Mouse (Mus musculus) embryo, embryonic 10.5 days (tissue): ENCODE results near the gene Amacr.
"Not testable (repeated sequence)": the region's sequence is repeated elsewhere in the genome, so short reads cannot be mapped to it uniquely, and the experiment has no call there.

Experiments
- DNase-seq: peaks from one replicate; pipeline ENCODE4 v3.0.0-alpha.2; 2015; ENCODE audit warnings: low spot score

The Amacr gene

DNA sequence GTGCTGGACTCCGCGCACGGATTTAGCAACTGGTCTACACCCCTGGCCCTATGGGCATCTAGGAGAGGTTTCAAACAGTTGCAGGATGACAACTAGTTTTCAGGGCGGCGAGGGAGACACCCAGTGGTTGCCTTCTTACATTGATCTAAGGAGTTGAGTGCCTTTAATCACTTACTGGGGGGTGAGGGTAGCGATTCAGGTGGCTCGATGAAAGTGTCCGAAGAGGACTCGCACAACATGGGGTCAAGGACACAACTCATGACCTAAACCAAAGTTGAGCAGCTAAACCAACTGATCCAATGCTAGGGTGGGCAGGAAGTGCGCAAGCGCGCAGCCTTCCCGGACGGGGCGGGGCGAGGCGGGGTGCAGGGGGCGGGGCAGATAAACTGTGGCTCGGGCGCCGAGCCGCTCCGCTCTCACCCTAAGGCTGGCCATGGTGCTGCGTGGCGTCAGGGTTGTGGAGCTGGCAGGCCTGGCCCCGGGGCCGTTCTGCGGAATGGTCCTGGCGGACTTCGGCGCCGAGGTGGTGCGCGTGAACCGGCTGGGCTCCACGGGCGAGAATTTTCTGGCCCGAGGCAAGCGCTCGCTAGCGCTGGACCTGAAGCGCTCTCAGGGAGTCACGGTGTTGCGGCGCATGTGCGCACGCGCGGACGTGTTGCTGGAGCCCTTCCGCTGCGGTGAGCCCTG is at the start of gene Amacr:
Gene Amacr (plus strand): TSS at position 380 of the 687 bp plus-strand sequence.
- peak; percentile 92 for DNase-seq

DNA sequence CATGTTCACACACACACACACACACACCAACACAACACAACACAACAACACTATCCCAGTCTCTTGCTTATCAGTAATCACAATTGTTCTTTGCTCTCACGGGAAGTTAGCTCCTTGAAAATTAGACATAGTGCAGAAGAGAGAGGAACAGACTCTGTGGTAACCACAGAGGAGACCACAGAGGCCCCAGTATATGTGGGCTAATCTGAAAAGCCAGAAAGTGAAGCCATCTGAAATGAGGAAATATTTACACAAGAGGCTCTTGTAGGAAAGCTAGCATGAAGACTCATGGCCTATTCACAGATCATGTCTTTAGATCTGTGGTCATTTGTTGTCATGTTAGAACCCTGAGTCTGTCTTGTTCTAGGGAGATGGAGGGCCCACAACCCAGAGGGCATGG is 47.6 kb upstream of the Amacr start:
- DNase-seq: no peak

DNA sequence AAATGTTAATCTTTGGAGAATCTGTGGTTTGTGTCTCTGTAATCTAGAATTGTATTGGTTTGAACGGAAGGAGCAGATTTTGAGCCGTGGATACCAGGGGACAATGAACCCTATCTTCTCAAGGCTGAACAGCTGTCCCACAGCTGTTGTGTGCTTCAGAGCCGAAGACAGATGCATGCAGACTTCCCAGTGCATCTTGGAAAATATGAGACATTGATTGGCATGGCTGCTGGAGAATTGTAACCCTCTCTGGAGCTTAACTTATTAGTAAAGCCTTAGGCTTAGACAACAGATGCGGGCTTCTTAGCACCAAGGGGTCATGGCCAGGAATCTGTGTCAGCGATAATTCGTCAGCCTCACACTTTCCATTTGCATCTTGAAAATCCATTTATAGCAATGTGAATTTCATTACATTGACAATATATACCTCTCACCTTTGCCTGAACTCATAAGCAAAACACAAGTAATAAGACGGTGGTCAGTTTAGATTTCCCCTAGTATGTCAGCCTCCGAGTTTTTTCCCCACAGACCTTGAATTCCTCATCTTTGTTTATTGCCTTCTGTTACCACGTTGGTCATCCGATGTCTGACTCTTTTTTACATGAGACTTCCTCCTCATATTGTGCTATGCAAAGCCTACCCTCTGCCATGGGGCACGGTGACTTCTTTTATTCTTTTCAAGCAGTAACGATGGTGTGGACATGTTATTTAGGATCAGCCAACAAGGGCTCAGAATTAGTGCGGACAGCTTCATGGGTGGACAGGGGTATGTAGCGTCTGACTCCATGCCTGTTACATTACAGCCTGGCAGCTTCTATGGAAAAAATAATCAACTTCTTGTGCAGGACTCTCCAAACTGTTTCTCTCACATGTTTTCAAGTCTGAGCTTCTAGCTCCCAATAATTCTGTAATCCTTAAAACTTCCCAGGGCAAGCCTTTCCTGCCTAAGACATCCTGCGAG is 41.1 kb upstream of the Amacr start:
- no peak for DNase-seq

DNA sequence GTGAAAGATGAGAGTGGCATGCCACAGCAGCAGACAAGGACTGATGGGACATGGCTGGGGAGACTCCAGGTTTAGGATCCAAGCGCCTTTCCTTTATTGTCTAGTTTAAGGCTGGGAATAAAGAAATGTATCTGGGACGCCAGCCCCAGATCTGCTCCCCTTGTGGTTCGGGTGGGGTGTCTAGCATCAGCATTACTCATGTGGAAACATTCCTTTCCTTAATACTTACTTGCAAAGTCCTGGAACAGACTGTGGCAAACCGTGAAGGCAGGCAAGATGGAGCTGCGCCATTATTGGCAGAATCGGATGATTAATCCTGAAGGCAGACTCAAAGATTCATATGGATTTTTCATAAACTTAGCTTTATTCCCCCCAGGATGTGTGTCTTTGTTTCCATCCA is 39.7 kb upstream of the Amacr start:
- no peak for DNase-seq

DNA sequence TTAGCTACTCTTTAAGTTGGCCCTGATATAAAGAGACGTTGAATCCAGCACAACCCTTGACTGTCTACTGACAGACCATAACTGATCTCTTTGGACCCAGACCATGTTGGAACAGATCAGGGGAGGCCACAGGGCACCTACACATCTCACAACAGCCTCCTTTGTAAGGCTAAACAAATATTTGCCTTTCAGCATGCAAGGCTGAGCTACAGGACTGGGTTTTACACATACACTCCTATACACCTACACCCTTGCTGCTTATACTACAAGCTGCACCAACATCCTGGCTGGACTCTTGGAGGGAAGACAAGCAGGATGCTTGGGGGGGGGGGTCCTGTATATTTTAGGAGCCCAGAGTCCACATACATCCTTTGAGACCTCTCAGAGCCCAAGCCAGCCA is 33.7 kb upstream of the Amacr start:
- DNase-seq: no peak

DNA sequence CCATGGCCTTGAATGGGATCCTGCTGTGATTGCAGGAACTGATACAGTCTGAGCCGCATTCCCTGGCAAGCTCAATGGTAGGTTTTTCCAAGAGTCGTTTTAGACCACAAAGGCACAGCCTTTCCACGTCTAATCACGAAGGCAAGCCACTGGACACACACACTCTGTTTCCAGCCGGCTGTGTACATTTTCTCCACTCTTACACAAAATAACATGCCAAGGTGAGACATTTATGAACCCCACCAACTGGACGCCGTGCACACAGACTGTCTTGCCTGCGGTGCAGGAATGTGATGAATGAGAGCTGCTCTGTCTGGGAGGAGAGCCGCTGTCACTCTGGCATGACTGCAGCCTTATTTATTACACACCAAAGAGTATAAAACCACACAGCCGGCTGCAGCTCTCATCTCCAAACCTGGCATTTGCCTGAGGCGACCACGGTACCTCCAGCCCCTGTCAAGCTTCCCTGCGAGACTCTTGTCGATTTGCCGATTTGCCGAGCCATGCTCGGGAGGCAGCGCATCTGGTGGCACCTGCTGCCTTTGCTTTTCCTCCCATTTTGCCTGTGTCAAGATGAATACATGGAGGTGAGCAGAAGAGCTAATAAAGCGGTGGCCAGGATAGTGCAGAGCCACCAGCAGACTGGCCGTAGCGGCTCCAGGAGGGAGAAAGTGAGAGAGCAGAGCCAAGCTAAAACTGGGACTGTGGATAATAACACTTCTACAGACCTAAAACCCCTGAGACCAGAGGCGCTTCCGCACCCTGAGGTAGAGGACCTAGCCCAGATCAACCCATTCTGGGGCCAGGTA is 29.4 kb upstream of the Amacr start, which contains the start of gene C1qtnf3:
Gene C1qtnf3 (plus strand): TSS at position 382 of the 809 bp plus-strand sequence.
- peak; percentile 25 for DNase-seq

DNA sequence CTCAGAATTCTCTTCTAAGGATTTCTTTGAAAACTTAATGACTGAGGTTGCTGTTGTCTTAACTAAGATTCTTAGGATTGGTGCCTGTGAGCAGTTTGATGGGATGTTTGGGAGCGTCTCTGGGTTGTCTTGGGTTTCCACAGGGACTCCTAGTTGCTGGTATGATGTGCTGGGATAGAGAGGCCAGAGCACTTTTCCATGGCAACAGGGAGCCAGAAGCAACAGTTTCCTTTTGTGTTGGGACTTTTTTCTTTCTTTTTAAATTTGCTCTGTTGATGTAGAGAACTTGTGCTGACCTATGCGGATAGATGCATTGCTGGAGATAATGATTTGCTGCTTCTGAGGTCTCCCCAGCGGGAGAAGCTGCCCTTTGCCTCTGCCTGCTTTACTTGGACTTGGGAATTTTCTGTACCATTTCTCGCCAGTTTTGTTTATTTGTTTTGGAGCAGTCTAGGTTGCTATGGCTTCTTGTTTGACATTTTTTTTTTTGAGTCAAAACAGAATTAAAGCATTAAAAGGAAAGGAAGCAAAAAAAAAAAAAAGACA is 28.7 kb upstream of the Amacr start:
- peak; percentile 19 for DNase-seq

DNA sequence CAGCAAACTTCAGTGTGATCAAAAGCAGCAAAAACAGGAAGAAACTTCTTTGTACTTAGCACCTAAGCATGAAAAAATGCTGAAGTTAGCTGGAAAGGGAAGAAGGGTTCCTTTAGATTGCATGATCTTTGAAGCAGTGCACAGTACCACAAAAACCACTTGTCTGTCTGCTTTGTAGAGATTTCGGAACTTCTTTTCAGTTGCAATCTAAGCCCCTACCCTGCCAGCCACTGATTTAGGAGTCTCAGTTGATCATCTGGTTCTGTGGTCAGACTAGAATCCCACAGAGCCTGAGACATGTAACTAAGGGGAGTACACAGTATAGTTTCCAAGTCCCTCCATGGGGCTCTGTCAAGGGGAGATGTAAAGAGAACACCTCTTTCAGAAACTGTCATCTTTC is 28.1 kb upstream of the Amacr start:
- no peak for DNase-seq

DNA sequence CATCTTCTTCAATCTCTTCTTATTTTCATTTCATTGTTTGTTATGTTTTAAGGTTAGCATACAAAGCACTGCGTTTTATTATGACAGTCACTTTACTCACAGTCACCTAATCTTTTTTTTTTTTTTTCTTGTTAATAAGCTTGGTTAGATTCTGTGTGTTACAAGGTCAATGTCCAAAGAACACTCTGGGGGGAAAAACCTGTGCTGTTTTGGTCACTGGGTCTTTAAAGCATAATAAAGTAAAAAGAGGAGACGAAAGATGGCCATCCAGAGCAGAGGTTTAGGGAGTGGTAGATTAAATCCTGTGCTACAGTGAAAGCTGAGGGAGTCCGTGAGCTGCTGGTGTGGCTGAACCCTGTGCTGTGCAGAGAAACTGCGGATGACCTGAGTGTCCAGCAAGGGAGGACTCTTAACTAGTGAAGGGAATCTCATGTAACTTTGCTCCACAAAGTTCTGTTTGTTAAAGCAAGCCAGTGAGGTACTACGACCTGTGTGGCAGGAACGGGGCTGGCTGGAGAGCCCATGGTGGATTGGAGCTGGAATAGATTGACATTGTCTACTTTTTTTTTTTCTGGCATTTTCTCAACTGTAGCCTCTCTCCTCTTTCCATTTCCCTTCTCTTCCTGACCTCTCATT is 27.1 kb upstream of the Amacr start:
- no peak for DNase-seq

DNA sequence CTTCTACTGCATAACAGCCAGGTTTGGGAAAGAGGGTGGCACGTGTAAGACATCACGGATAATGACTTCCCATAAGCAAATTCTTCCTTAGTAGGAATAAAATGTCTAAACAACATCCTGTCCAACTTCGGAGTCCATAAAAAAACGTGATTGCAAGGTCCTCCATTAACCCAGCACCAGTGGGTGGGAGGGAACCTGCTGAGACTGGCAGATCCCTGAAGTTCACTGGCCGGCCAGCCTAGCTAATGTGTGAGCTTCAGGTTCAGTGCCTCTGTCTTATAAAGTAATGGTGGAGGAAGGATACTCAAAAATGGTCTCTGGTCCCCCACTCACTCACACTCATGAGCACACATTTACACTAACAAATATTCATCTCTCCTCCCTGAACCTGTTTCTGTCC is 26.4 kb upstream of the Amacr start:
- no peak for DNase-seq

DNA sequence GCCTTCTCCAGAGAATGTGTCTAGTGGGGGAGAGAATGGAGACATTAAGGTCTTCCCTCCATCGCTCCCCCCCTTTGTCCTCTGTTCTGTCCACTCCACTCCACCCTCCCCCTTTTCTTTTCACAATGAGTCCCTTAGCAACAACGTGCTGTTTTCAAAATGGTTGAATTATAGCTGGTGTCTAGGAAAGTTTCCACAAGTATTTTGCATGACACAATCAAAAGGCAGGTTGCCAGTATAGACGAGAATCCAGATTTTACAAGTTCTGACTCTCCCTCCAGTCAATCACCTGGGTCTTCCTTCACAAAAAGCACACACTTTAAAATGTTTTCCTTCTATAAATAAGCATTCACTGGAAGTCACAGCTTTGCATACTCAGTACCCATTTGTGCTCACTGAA is 24.9 kb upstream of the Amacr start:
- DNase-seq: no peak

DNA sequence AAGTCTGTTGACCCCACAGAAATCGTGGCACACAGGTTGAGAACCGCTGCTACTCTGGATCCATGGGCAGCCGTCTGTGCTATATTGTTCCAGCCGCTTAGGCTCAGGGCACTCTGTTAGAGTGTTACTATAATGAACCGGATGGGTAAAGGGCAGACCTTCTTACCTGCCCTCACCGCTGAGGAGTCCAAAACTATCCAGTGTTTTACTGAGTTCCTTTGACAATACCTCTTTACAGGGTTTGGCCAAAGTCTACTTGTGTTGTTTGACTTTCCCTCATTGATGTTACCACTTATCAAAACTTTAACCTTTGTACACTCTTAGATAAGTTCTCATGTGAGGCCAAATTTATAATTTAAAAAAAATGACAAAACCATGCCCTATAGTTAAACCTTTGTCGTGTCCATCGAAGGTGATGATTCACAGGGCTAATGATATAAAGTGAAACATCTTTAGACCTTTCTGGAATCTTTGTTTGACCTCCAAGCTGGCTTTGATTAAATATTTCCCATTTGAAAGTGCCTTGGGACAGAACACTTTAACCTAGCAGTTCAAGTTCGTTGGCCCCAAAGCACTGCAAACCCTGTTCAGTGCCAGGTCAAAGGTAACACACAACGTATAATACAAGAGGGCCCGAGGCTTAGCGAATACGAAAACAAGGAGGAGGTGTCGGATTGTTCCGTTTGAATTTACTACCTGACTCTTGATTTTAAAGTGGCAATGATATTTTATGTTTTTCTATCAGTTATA is 22.1 kb upstream of the Amacr start:
- no peak for DNase-seq

DNA sequence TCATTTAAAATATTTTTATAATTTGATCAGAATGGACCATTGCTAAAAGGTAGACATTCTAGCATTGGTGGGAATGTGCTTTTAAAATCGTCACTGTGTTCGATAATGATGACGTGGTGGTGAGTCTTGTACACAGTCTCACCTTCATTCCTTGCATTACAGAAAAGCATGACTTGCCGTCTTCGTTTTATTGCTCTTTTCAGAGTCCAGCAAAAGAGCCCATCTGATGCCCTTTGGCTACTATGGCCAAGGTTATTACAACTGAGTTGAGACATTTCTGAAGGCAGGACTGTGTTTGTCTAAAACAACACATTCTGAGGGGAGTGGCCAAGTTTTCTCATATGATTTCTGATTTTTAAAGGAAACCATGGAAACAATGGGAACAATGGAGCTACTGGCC is 21.3 kb upstream of the Amacr start:
- no peak for DNase-seq

DNA sequence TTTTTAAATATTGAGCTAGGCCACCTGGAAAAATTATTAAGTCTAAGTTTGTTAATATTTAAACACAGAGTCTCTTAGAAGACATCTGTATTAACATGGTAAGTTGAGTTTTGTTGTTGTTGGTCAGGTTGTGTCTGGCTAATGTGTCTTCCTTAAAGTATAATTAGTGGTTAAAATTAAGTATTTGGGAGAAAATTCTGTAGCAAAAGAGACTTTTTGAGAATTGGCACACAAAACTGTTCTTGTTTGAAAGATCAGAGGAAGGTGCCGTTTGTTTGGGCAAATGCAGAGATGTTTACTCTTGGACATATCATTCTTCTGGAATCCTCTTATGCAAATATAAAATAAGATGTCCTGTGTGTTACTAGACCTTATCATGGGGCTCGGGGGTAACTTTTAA is 19.0 kb upstream of the Amacr start:
- no peak for DNase-seq

DNA sequence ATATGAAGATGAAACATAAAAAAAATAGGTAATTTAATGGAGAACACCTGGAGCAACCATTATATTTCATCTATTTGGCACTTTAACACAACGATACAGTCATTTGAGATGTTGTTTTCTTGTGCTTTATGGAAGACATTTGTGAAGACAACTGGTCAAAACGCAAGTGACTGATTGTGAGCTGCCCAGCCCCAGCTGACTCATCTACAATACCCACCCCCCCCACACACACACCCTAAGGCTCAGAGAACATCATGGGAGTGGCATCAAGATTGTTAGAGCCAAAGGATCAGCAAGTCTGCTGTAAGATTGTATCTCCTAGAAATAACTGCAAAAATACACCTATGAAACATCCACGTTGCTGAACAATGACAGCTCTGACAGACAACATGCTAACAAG is 12.1 kb upstream of the Amacr start:
- no peak for DNase-seq

DNA sequence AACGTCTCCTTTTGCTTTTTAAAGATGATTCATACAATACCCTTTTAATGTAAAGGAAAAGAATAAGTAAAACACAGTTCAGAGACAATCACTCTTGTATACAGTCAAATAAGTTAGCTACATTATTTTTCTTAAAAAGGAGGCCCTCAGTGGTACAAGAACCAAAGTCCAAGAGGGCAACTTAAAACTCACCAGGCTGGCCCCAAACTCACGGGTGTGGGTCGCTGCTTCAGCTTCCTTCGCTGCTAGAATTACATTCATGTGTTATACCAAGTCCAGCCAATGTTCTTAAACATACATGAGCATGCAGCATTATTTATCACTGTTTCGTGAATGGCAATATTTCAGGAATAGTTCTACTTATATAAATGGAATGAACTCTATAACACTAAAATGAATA is 10.8 kb upstream of the Amacr start:
- DNase-seq: no peak

DNA sequence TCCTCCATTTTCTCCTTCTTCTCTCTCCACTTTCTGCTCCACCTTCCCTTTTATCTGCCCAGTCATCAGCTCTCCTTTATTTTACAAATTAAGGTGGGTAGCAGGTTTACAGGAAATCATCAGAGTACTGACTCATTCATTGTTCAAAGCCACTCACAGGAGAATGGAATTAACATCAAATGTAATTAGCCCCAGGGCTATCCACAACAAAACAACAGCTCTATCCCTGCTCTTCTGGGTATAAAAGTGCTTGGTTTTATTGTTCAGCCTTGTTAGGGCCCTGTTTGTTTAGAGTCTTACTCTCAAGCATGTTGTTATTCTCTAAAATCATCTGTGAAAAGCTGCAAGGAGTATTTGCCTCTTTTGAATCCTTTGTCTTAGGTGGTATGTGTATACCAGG is 4.4 kb upstream of the Amacr start:
- no peak for DNase-seq

DNA sequence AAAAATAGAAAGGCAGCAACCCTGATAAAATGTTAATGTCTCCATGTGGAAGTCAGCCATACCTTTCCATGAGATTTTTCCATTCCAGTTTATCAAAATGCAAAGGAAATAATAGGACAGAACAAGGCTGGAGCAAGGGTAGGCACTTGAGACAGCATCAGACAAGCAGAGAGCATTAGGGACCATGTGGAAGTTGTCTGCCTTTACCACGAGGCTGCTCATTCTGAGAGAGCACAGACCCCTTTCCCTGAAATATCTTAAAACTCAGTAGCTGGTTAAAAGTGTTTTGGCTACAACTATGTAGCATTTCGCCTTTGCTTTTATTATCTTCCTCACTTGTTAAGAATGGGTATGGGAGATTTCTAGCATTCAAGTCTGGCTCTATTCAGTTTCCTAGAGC is 844 bp upstream of the Amacr start:
- no peak for DNase-seq

DNA sequence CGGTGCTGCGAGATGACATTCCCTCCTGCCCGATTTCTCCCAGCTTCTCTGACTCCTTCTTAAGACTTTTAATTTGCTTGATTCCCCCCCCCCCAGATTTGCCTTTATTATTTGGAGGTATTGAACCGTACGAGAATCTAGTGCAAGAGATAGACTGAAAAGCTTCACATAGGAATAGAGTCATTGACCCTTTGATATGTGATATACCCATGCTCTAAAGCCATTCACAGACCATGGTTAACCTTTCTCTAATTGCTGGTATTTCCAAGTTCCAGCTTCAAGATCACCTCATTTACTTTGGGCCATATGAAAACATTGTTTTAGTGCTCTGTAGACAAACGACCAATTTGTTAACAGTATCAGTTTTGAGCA is 494 bp downstream of the Amacr start:
- no peak for DNase-seq

DNA sequence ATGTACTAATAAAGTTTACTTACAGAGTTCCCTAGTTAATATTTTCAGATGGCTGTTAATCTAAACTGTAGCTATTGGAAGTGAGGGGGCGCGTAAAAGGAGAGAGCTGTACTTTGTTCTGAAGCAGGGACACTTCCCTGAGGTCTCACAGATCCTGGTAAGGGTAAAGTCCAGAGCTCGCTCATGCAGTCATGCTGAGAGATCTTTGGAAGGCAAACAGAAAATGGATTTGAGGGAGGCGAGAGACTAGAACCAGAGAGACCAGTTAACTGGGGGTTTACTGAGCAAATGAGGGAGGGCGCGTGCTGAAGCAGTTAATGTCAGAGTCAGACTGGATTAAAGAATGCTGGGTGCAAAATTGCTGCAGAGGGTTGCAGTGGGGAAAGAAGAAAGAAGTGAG is 4.2 kb downstream of the Amacr start:
- no peak for DNase-seq

DNA sequence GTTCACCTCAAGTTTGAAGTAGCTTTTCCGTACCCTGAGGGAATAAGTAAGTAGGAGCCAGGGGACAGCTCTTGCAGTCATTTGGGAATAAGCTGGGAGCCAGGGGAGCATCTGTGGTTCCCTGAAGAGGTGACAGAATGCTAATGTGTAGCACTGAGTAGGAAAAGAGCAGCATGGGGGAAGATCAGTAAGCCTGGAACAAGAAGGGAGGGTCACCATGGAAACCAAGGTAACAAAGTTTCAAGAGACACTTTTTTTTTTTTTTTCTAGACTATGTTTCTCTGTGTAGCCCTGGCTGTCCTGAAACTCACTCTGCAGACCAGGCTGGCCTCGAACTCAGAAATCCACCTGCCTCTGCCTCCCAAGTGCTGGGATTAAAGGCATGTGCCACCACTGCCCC is 4.9 kb downstream of the Amacr start:
- not testable (repeated sequence) for DNase-seq
